Mouse (Mus musculus) small intestine, adult 2 months (tissue): ENCODE results near the gene Atp6v0a1.

Experiments
- CTCF ChIP-seq: fragments of 200-500 bp; IDR thresholded peaks from 2 replicates; pipeline ENCODE4 v1.5.1; 2012; ENCODE audit warnings: low read depth, mild to moderate bottlenecking, control low read depth, inconsistent platforms, low read length, moderate library complexity, mixed read lengths; ENCODE audit not compliant: insufficient replicate concordance, insufficient read length; ENCODE audit errors: extremely low read depth
- POLR2A ChIP-seq: fragments of 200-500 bp; IDR thresholded peaks from 2 replicates; pipeline ENCODE4 v1.6.1; 2012; ENCODE audit warnings: low read depth, mild to moderate bottlenecking, control low read depth, inconsistent platforms, low read length, moderate library complexity

DNA sequence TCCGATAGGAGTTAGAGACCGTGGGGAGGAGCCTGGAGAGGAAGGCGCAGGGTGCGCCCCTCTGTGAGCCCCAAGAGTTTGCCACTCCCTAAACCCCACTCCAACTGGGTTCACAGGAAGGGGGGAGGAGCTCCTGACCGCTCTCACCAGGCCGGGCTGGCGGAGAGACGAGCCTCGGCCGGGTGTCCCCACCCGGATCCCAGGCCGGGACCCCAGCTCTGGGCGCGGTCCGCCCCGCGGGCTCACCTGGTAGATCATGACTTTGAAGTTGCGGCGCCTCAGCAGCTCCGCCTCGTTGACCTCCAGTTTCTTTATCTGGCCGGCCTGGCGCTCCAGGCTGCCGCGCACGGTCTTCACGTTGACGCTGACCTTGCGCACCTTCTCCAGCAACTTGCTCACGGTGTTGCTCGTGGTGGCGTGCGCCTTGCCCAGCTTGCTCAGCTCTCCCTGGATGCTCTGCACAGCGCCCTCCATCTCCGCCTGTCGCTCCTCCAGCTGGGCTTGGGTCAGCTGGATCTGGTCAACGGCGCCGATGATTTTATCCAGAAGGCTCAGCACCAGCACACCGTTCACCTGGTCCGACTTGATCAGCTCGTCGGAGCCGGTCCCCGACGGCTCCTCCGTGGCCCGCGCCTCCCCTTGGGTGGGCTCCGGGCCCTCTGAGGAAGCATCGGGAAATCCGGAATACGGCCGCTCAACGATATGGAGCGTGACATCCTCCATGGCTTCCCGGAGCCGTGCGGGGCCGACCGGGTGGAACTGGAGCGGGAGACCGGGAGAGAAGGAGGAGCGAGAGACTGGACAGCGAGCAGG, 39.3 kb upstream of the Atp6v0a1 start:
- no peak for TF ChIP-seq CTCF
- TF ChIP-seq POLR2A = no peak
